Mouse (Mus musculus): ENCODE results near the gene Parp16. TPM values are rescaled to one million over a fixed set of nuclear protein-coding genes. Genes with fewer than 3 reads are reported as not detected.

The Parp16 gene
- polyA plus RNA-seq, 1 experiment from 2014 or later = 6.5 TPM

DNA sequence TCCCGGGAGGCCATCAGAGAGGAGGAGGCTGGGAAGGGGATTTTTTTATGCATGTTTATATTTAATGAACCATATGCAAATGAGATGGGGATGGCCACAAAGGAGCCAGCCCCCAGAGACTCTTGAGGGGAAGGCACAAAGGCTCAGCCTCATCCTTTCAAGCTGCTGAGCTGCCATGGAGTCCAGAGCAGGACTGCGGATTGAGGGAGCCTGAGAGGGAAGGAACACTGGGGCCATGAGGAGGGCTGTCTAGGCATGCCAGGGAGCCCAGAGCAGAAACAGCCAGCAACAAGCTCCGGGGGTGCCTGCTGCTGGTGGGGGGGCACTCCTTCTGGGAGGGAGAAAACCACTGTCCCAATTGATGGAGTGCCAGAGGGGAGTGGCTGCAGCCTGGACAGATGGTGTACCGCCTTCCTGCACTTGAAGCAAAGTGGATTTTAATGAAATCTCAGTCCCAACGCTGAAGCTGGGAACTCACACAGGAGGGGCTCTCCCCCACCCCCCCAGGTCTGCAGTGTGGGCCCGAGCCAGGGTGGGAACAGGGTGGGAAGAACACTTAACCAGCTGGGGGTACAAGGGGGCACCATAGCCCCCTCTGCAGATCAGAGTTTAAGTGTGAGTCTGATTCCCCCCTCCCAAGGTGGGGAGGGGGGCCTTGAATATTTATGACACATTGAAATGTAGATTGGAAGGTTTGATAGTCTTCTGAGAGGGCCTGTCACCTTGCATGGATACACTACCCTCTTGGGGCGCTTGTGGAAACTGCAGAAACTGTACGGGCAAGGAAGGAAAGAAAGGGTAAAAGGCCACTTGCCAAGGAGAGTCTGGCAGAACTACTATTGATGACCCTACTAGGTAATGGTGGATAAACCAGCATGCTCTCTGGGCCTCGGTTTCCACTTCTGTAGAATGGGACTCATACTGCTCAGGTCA is 18.9 kb upstream of the Parp16 start:
- H3K27me3 ChIP-seq (ENCODE audit: control insufficient read depth, insufficient read depth, low read length) = 0 out of 2 replicates have a peak, but pooled peaks cover 2% of the 10 kb centered on the region
- H3K4me3 ChIP-seq (ENCODE audit: low read length) = no peak overlapping the region
- H3K9me3 ChIP-seq (replicated peaks; ENCODE audit: control insufficient read depth, low read length) = no peaks in the 10 kb centered on the region
- H3K9ac ChIP-seq (ENCODE audit: low read length) = no peak overlapping the region
- 48% methylated on average over 9 of the region's 9 CpGs for WGBS
- H3K36me3 ChIP-seq (ENCODE audit: control insufficient read depth, insufficient read depth) = no peaks in the 10 kb centered on the region
- no peak overlapping the region for H3K4me2 ChIP-seq (ENCODE audit: low read depth, low read length)
- peaks cover 9% of the 10 kb centered on the region; the same call in 1 of the 2 replicates for H3K4me1 ChIP-seq (ENCODE audit: control insufficient read depth, insufficient read depth, low read length)
- H3K27ac ChIP-seq (ENCODE audit: low read length) = no peak overlapping the region
- ATAC-seq (replicated peaks; ENCODE audit: extremely low read depth, insufficient read depth, low FRiP score) = no peak

DNA sequence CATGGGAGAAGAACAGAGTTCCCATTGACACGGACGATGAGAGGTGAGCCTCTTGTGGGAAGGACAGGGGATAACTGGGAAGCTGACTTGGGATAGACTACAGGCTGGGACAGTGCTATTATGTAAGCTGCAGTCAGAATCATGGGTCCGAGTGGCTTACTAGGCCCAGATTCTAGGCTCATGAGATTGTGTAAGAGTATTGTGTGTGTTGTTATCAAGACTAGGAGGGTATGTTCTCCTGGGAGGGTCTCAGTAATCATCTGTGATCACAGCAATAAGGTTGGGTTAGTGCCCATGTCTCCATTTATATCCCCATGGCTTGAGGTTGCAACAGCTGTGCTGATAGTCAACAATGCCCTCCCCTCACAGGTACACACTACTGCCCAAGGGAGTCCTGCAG is 17.7 kb upstream of the Parp16 start:
- Histone ChIP-seq H3K27me3 (ENCODE audit: control insufficient read depth, insufficient read depth, low read length) (0 out of 2 replicates have a peak, but pooled peaks cover 2% of the 10 kb centered on the region), H3K27ac (ENCODE audit: low read length) (no peak overlapping the region), H3K9ac (ENCODE audit: low read length) (no peak overlapping the region), H3K4me3 (ENCODE audit: low read length) (no peak overlapping the region), H3K4me2 (ENCODE audit: low read depth, low read length) (no peak overlapping the region), H3K4me1 (ENCODE audit: control insufficient read depth, insufficient read depth, low read length) (peaks cover 9% of the 10 kb centered on the region; the same call in 1 of the 2 replicates), H3K9me3 (replicated peaks; ENCODE audit: control insufficient read depth, low read length) (no peaks in the 10 kb centered on the region), H3K36me3 (ENCODE audit: control insufficient read depth, insufficient read depth) (no peaks in the 10 kb centered on the region)
- WGBS = 72% methylated on average over 3 of the region's 3 CpGs
- no peak for ATAC-seq (replicated peaks; ENCODE audit: extremely low read depth, insufficient read depth, low FRiP score)

DNA sequence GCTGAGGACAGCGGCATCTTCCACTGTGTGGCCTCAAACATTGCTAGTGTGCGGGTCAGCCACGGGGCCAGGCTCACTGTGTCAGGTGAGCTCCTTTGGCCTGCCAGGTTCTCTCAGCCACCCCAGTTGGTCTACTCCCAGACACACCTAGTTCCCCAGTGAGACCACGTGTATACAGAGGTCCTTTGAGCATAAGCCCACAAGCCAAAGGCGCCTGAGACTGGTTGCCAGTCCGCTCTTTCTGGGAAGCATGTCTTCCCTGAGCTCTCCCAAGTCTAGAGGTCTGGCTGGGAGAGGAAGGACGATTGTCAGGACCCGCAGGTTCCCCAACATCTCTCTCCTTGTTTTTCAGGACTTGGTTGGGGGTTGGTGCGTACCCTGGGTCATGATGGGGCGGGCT is 17.2 kb upstream of the Parp16 start:
- Histone ChIP-seq H3K27ac (ENCODE audit: low read length) (no peak overlapping the region), H3K36me3 (ENCODE audit: control insufficient read depth, insufficient read depth) (no peaks in the 10 kb centered on the region), H3K4me2 (ENCODE audit: low read depth, low read length) (no peak overlapping the region), H3K27me3 (ENCODE audit: control insufficient read depth, insufficient read depth, low read length) (0 out of 2 replicates have a peak, but pooled peaks cover 2% of the 10 kb centered on the region), H3K9me3 (replicated peaks; ENCODE audit: control insufficient read depth, low read length) (no peaks in the 10 kb centered on the region), H3K4me3 (ENCODE audit: low read length) (no peak overlapping the region), H3K4me1 (ENCODE audit: control insufficient read depth, insufficient read depth, low read length) (peaks cover 9% of the 10 kb centered on the region; the same call in 1 of the 2 replicates), H3K9ac (ENCODE audit: low read length) (no peak overlapping the region)
- 67% methylated on average over 10 of the region's 10 CpGs for WGBS
- no peak for ATAC-seq (replicated peaks; ENCODE audit: extremely low read depth, insufficient read depth, low FRiP score)

DNA sequence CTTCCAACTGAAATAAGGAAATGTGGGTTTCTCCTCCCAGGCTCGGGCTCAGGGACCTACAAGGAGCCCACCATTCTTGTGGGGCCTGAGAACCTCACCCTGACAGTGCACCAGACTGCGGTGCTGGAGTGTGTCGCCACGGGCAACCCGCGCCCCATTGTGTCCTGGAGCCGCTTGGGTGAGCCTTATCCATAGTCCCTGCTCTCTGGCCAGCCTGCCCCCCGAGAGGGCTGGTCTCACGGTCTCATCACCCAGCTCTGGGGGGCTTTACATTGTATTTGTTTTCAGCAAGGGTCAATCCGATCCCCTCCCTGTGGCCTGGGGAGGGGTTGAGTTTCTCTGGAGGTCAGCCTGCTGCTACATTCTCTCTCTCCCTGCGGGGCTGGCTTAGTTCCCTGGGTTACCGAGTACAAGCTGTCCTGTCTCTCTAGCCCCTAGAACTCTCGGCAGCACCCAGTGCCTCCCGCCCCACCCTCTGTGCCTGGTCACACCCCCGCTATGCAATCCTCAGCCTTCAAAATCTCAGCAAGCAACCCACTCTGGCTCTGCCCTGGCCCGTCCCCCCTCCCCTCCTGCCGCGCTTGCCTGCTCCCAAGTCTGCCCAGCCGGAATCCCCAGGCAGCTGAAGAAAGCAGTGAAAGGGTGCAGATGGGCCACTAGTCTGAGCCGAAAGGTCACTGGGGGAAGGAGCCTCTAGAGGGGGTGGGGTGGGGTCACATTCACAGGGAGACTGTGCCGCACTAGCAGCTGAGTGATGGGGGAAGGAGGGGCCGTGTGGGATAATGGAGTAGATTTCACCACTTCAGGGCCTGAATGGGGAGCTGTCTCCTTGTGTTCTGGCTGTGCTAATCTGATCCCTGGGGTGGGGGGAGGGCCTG is 16.6 kb upstream of the Parp16 start:
- Histone ChIP-seq H3K4me1 (ENCODE audit: control insufficient read depth, insufficient read depth, low read length) (peaks cover 9% of the 10 kb centered on the region; the same call in 1 of the 2 replicates), H3K4me2 (ENCODE audit: low read depth, low read length) (peak overlapping the region; percentile 59), H3K36me3 (ENCODE audit: control insufficient read depth, insufficient read depth) (no peaks in the 10 kb centered on the region), H3K27ac (ENCODE audit: low read length) (no peak overlapping the region), H3K9me3 (replicated peaks; ENCODE audit: control insufficient read depth, low read length) (no peaks in the 10 kb centered on the region), H3K9ac (ENCODE audit: low read length) (peak overlapping the region; percentile 45), H3K4me3 (ENCODE audit: low read length) (peak overlapping the region; percentile 26; the same call in 1 of the 2 replicates), H3K27me3 (ENCODE audit: control insufficient read depth, insufficient read depth, low read length) (0 out of 2 replicates have a peak, but pooled peaks cover 2% of the 10 kb centered on the region)
- ATAC-seq (replicated peaks; ENCODE audit: extremely low read depth, insufficient read depth, low FRiP score) = peak; percentile 39
- WGBS = 13% methylated on average over 22 of the region's 22 CpGs

DNA sequence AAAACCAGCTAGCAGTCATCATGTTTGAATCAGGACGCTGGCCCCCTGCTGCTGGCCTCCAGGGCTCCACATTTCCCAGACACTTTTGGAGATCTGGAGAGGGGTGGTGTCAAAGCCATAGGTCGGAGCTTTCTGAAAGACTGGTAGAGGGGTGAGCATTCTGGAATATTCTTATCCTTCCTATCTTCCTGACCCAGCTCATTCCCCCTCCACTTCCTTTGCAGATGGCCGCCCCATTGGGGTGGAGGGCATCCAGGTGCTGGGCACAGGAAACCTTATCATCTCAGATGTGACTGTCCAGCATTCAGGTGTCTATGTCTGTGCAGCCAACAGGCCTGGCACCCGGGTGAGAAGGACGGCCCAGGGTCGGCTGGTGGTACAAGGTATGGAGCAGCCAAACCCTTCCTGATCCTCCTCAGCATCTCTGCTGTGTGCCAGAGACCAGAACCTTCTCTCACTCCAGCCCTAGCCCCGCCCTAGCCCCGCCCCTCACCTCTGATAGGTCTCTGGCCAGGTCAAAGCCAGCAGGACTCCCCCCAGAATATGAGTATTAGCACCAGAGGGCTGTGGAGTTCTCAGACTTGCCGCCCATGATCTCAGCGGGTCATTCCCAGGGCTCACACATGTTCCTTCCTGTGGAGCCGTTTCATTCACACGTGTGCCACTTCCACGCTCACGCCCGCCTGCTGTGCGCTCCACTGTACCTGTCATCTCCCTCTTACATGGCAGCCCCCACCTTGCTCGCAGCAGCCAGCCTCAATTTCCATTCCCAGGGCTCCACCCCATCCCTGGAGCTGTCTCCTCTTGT is 15.1 kb upstream of the Parp16 start:
- Histone ChIP-seq H3K9ac (ENCODE audit: low read length) (no peak overlapping the region), H3K4me2 (ENCODE audit: low read depth, low read length) (0 out of 2 replicates have a peak overlapping the region, but pooled peaks have one; percentile 6), H3K27me3 (ENCODE audit: control insufficient read depth, insufficient read depth, low read length) (0 out of 2 replicates have a peak, but pooled peaks cover 2% of the 10 kb centered on the region), H3K36me3 (ENCODE audit: control insufficient read depth, insufficient read depth) (no peaks in the 10 kb centered on the region), H3K4me3 (ENCODE audit: low read length) (no peak overlapping the region), H3K4me1 (ENCODE audit: control insufficient read depth, insufficient read depth, low read length) (peaks cover 9% of the 10 kb centered on the region; the same call in 1 of the 2 replicates), H3K9me3 (replicated peaks; ENCODE audit: control insufficient read depth, low read length) (no peaks in the 10 kb centered on the region), H3K27ac (ENCODE audit: low read length) (no peak overlapping the region)
- 29% methylated on average over 17 of the region's 17 CpGs for WGBS
- no peak for ATAC-seq (replicated peaks; ENCODE audit: extremely low read depth, insufficient read depth, low FRiP score)

DNA sequence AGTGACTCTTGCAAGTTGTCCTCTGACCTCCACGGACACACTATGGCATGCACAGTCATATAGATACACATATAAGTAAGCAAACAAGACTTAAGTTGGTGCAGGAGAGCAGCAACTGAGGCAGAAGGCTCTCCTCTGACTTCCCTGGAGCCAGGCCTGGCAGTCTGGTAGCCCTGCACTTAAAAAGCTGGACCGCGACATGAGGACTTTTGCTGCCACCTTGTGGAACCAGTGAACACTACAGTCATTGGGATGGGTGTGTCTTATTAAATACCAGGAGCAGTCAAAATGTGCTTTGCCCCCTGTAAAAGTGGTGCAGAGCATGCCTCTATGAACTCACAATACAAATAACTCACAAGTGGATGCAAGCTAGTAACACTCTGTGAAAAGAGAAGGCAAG is 6.6 kb upstream of the Parp16 start:
- ATAC-seq (replicated peaks; ENCODE audit: extremely low read depth, insufficient read depth, low FRiP score) = no peak
- H3K36me3 ChIP-seq (ENCODE audit: control insufficient read depth, insufficient read depth) = no peaks in the 10 kb centered on the region
- WGBS = 3% methylated on average over 3 of the region's 3 CpGs
- H3K27ac ChIP-seq (ENCODE audit: low read length) = no peak overlapping the region
- H3K27me3 ChIP-seq (ENCODE audit: control insufficient read depth, insufficient read depth, low read length) = no peaks in the 10 kb centered on the region
- H3K9ac ChIP-seq (ENCODE audit: low read length) = no peak overlapping the region
- H3K4me2 ChIP-seq (ENCODE audit: low read depth, low read length) = no peak overlapping the region
- H3K4me1 ChIP-seq (ENCODE audit: control insufficient read depth, insufficient read depth, low read length) = peaks cover 13% of the 10 kb centered on the region
- H3K4me3 ChIP-seq (ENCODE audit: low read length) = no peak overlapping the region
- H3K9me3 ChIP-seq (replicated peaks; ENCODE audit: control insufficient read depth, low read length) = no peaks in the 10 kb centered on the region

DNA sequence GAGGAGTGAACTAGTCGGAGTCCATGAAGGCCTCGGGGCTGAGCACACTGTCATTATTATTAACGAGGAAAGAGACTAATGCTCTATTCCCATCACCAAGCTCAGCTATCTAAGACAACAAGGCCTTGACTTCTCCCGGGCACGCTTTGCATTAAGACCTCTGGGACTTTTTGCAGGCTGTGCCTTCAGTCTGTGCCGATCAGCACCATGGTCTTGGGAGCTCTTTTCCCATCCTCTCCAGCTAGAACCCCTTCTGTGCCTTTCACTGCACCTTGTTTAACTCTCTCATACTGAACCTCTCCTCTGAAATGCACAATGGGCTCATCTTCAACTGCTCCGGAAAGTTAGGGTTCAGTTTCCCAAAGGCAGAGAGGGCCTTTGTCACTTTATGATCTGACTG is 4.8 kb upstream of the Parp16 start:
- WGBS = 75% methylated on average over 7 of the region's 7 CpGs
- Histone ChIP-seq H3K27ac (ENCODE audit: low read length) (no peak overlapping the region), H3K4me2 (ENCODE audit: low read depth, low read length) (no peak overlapping the region), H3K4me3 (ENCODE audit: low read length) (no peak overlapping the region), H3K9ac (ENCODE audit: low read length) (no peak overlapping the region), H3K9me3 (replicated peaks; ENCODE audit: control insufficient read depth, low read length) (no peaks in the 10 kb centered on the region), H3K4me1 (ENCODE audit: control insufficient read depth, insufficient read depth, low read length) (peaks cover 19% of the 10 kb centered on the region), H3K27me3 (ENCODE audit: control insufficient read depth, insufficient read depth, low read length) (no peaks in the 10 kb centered on the region), H3K36me3 (ENCODE audit: control insufficient read depth, insufficient read depth) (no peaks in the 10 kb centered on the region)
- ATAC-seq (replicated peaks; ENCODE audit: extremely low read depth, insufficient read depth, low FRiP score) = no peak

DNA sequence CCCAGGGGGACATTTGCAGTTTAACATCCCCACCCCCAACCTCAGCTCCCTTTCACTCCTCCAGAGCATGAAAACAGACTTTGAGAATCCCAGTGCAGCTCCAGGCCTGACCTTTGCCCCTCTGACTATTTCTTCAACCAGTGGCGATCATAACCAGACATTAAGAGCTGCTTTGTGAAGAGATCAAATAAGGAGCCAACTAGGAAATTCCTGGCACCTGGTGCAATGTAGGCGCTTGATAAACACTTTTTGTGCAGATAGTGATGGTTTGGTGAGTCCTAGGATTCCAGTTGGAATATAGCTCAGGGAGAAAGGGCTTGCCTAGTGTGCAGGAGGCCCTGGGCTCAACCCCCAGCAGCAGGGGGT is 3.8 kb upstream of the Parp16 start:
- H3K9ac ChIP-seq (ENCODE audit: low read length) = no peak overlapping the region
- ATAC-seq (replicated peaks; ENCODE audit: extremely low read depth, insufficient read depth, low FRiP score) = no peak
- H3K27me3 ChIP-seq (ENCODE audit: control insufficient read depth, insufficient read depth, low read length) = no peaks in the 10 kb centered on the region
- 49% methylated on average over 2 of the region's 2 CpGs for WGBS
- H3K4me2 ChIP-seq (ENCODE audit: low read depth, low read length) = no peak overlapping the region
- H3K4me1 ChIP-seq (ENCODE audit: control insufficient read depth, insufficient read depth, low read length) = peaks cover 30% of the 10 kb centered on the region
- no peaks in the 10 kb centered on the region for H3K9me3 ChIP-seq (replicated peaks; ENCODE audit: control insufficient read depth, low read length)
- H3K36me3 ChIP-seq (ENCODE audit: control insufficient read depth, insufficient read depth) = no peaks in the 10 kb centered on the region
- H3K27ac ChIP-seq (ENCODE audit: low read length) = peak overlapping the region; percentile 61
- H3K4me3 ChIP-seq (ENCODE audit: low read length) = no peak overlapping the region

Data from heart, embryonic 16.5 days (tissue).